Mouse (Mus musculus): ENCODE measurements around the gene Hoxc5. TPM values are rescaled to one million over a fixed set of nuclear protein-coding genes. Genes with fewer than 3 reads are reported as not detected.

Hoxc5 gene
- total and polyA plus RNA-seq, 2 experiments from 2014 or later: 0.88 TPM; not detected in 1

DNA sequence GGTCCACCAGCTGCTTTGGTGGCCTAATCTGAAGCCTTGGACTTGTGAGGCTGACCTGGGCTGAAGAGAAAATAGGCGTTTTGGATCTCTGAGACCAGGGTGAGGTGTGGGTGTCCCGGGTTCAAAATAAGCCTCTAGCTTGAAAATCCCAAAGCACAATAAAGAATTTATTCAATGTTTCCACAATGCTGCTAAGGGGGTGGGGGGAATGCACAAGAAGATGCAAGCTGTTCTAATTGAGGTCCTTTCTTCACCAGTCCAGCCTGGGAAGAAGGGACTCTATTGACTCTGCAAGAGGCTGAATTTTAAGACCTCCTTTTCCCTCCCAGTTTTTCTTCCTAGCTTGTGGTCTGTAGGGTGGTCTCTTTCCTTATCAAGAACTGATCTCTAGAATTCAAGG is 16.4 kb upstream of the Hoxc5 start:
- Histone ChIP-seq H3K9ac (replicated peaks; ENCODE audit: low read length, poor library complexity, severe bottlenecking) (no peak overlapping the region), H3K4me2 (ENCODE audit: low read depth, low read length, poor library complexity, severe bottlenecking) (no peak overlapping the region), H3K4me3 (ENCODE audit: low read depth, low read length) (no peak overlapping the region), H3K9me3 (ENCODE audit: low read length) (no peaks in the 10 kb centered on the region), H3K27ac (ENCODE audit: low read depth, low read length) (no peak overlapping the region), H3K36me3 (ENCODE audit: insufficient read depth, low read length) (no peaks in the 10 kb centered on the region), H3K4me1 (ENCODE audit: insufficient read depth, low read length) (no peaks in the 10 kb centered on the region), H3K27me3 (ENCODE audit: insufficient read depth, low read length) (peaks cover 91% of the 10 kb centered on the region)
- no peak for TF ChIP-seq CTCF (IDR thresholded peaks at IDR 0.05)
- ATAC-seq (ENCODE audit: low FRiP score): no peak
- DNase-seq (ENCODE audit: low spot score): no peak
- WGBS: 6% methylated on average over 2 of the region's 2 CpGs

- no peaks in the 10 kb centered on the region for H3K4me1 ChIP-seq (ENCODE audit: insufficient read depth, low read length)
- peaks cover 91% of the 10 kb centered on the region for H3K27me3 ChIP-seq (ENCODE audit: insufficient read depth, low read length)
- no peak overlapping the region for H3K27ac ChIP-seq (ENCODE audit: low read depth, low read length)
- no peak overlapping the region for H3K9ac ChIP-seq (replicated peaks; ENCODE audit: low read length, poor library complexity, severe bottlenecking)
- no peak for ATAC-seq (ENCODE audit: low FRiP score)
- no peak for TF ChIP-seq CTCF (IDR thresholded peaks at IDR 0.05)
- H3K4me3 ChIP-seq (ENCODE audit: low read depth, low read length): no peak overlapping the region
- no peaks in the 10 kb centered on the region for H3K9me3 ChIP-seq (ENCODE audit: low read length)
- no peaks in the 10 kb centered on the region for H3K36me3 ChIP-seq (ENCODE audit: insufficient read depth, low read length)
- DNase-seq (ENCODE audit: low spot score): no peak
- WGBS: 8% methylated on average over 6 of the region's 6 CpGs
- H3K4me2 ChIP-seq (ENCODE audit: low read depth, low read length, poor library complexity, severe bottlenecking): no peak overlapping the region
These were observed 13.7 kb upstream of the Hoxc5 start for GRCm38 (mm10) chr15:102953561-102953960.

- TF ChIP-seq CTCF (IDR thresholded peaks at IDR 0.05): no peak
- peaks cover 89% of the 10 kb centered on the region for H3K27me3 ChIP-seq (ENCODE audit: insufficient read depth, low read length)
- H3K36me3 ChIP-seq (ENCODE audit: insufficient read depth, low read length): no peaks in the 10 kb centered on the region
- H3K9ac ChIP-seq (replicated peaks; ENCODE audit: low read length, poor library complexity, severe bottlenecking): no peak within 1 kb of the TSS
- H3K9me3 ChIP-seq (ENCODE audit: low read length): no peaks in the 10 kb centered on the region
- ATAC-seq (ENCODE audit: low FRiP score) (no peak), DNase-seq (ENCODE audit: low spot score) (no peak)
- H3K4me1 ChIP-seq (ENCODE audit: insufficient read depth, low read length): no peaks in the 10 kb centered on the region
- no peak within 1 kb of the TSS for H3K27ac ChIP-seq (ENCODE audit: low read depth, low read length)
- no peak within 1 kb of the TSS for H3K4me2 ChIP-seq (ENCODE audit: low read depth, low read length, poor library complexity, severe bottlenecking)
- no peak within 1 kb of the TSS for H3K4me3 ChIP-seq (ENCODE audit: low read depth, low read length)
- 1% methylated on average over 56 of the region's 57 CpGs for WGBS
These were observed 12.8 kb upstream of the Hoxc5 start, which contains the start of gene Hoxc11 for GRCm38 (mm10) chr15:102954192-102955006. Gene Hoxc11, plus strand, starts transcription at chr15:102954427.

- no peaks in the 10 kb centered on the region for H3K4me1 ChIP-seq (ENCODE audit: insufficient read depth, low read length)
- H3K4me3 ChIP-seq (ENCODE audit: low read depth, low read length): no peak overlapping the region
- H3K9me3 ChIP-seq (ENCODE audit: low read length): no peaks in the 10 kb centered on the region
- DNase-seq (ENCODE audit: low spot score) (no peak), ATAC-seq (ENCODE audit: low FRiP score) (no peak)
- H3K9ac ChIP-seq (replicated peaks; ENCODE audit: low read length, poor library complexity, severe bottlenecking): no peak overlapping the region
- no peak for TF ChIP-seq CTCF (IDR thresholded peaks at IDR 0.05)
- 0% methylated on average over 26 of the region's 28 CpGs for WGBS
- H3K27me3 ChIP-seq (ENCODE audit: insufficient read depth, low read length): peaks cover 92% of the 10 kb centered on the region
- H3K4me2 ChIP-seq (ENCODE audit: low read depth, low read length, poor library complexity, severe bottlenecking): no peak overlapping the region
- no peaks in the 10 kb centered on the region for H3K36me3 ChIP-seq (ENCODE audit: insufficient read depth, low read length)
- H3K27ac ChIP-seq (ENCODE audit: low read depth, low read length): no peak overlapping the region
These were observed 12.2 kb upstream of the Hoxc5 start for GRCm38 (mm10) chr15:102955007-102955382.

- H3K4me1 ChIP-seq (ENCODE audit: insufficient read depth, low read length): no peaks in the 10 kb centered on the region
- no peak overlapping the region for H3K27ac ChIP-seq (ENCODE audit: low read depth, low read length)
- peaks cover 93% of the 10 kb centered on the region for H3K27me3 ChIP-seq (ENCODE audit: insufficient read depth, low read length)
- H3K4me2 ChIP-seq (ENCODE audit: low read depth, low read length, poor library complexity, severe bottlenecking): no peak overlapping the region
- H3K9me3 ChIP-seq (ENCODE audit: low read length): no peaks in the 10 kb centered on the region
- no peak for TF ChIP-seq CTCF (IDR thresholded peaks at IDR 0.05)
- ATAC-seq (ENCODE audit: low FRiP score) (no peak), DNase-seq (ENCODE audit: low spot score) (no peak)
- H3K4me3 ChIP-seq (ENCODE audit: low read depth, low read length): no peak overlapping the region
- H3K36me3 ChIP-seq (ENCODE audit: insufficient read depth, low read length): no peaks in the 10 kb centered on the region
- no peak overlapping the region for H3K9ac ChIP-seq (replicated peaks; ENCODE audit: low read length, poor library complexity, severe bottlenecking)
- WGBS: under 1% methylated on average over 39 of the region's 40 CpGs
These were observed 11.2 kb upstream of the Hoxc5 start for GRCm38 (mm10) chr15:102955833-102956640.

DNA sequence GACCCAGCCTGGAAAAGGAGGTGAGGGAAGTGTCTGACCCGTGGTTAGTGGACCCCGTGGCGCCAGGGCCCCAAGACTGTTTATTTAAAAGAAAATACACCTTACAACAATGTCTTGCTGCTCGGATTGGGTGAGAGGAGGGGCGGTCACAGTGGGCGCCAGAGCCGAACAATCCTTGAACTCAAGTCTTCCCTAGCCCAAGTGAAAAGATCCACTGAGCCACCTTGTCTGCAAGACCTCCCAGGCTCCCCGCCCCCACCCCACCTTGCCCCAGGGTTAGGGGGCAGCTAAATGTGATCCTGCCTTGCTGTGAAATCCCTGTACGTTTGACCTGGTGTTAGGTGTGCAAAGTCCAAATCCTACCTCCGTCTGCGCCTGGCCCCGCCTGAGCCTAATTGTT is 10.3 kb upstream of the Hoxc5 start:
- ATAC-seq (ENCODE audit: low FRiP score) (no peak), DNase-seq (ENCODE audit: low spot score) (no peak)
- WGBS: under 1% methylated on average over 12 of the region's 12 CpGs
- no peak overlapping the region for H3K4me2 ChIP-seq (ENCODE audit: low read depth, low read length, poor library complexity, severe bottlenecking)
- H3K4me1 ChIP-seq (ENCODE audit: insufficient read depth, low read length): no peaks in the 10 kb centered on the region
- peaks cover 92% of the 10 kb centered on the region for H3K27me3 ChIP-seq (ENCODE audit: insufficient read depth, low read length)
- no peak for TF ChIP-seq CTCF (IDR thresholded peaks at IDR 0.05)
- no peaks in the 10 kb centered on the region for H3K9me3 ChIP-seq (ENCODE audit: low read length)
- no peaks in the 10 kb centered on the region for H3K36me3 ChIP-seq (ENCODE audit: insufficient read depth, low read length)
- H3K4me3 ChIP-seq (ENCODE audit: low read depth, low read length): no peak overlapping the region
- H3K27ac ChIP-seq (ENCODE audit: low read depth, low read length): no peak overlapping the region
- no peak overlapping the region for H3K9ac ChIP-seq (replicated peaks; ENCODE audit: low read length, poor library complexity, severe bottlenecking)
